Mouse (Mus musculus) ES-E14 (cell line): ENCODE measurements around the gene Prkcb. TPM values are rescaled to one million over a fixed set of nuclear protein-coding genes. Genes with fewer than 3 reads are reported as not detected.

Experiments
- DNase-seq: peaks from one replicate; pipeline ENCODE4 v3.0.0-alpha.2; 2013; ENCODE audit warnings: low read depth, low spot score
- H3K27ac ChIP-seq: 2 replicates; pipeline ENCODE4 v1.5.1; 2012; ENCODE audit warnings: low read depth, mild to moderate bottlenecking, low read length, moderate library complexity, mixed read lengths; ENCODE audit not compliant: poor library complexity, insufficient read depth, severe bottlenecking
- H3K36me3 ChIP-seq: 2 replicates; pipeline ENCODE4 v1.6.1; 2012; ENCODE audit warnings: mild to moderate bottlenecking, low read length, moderate library complexity, mixed read lengths; ENCODE audit not compliant: control insufficient read depth, poor library complexity, insufficient read depth, severe bottlenecking
- H3K4me1 ChIP-seq, 2 experiments: fragments of 150-350 bp in 1 of 2; sonication (generic) in 1 of 2; 2 replicates each; pipeline ENCODE4 v1.6.1; 2012; ENCODE audit warnings: low read length in 2 of 2, mild to moderate bottlenecking in 1 of 2, mixed read lengths in 1 of 2; ENCODE audit not compliant: control insufficient read depth in 2 of 2, insufficient read depth in 2 of 2, poor library complexity in 1 of 2
- H3K4me3 ChIP-seq, 2 experiments: fragments of 150-350 bp in 1 of 2; sonication (generic) in 1 of 2; 2 replicates each; pipeline ENCODE4 v1.5.1; 2012; ENCODE audit warnings: low read length in 2 of 2, low read depth in 1 of 2, mild to moderate bottlenecking in 1 of 2, mixed read lengths in 1 of 2; ENCODE audit not compliant: insufficient read depth in 1 of 2, poor library complexity in 1 of 2, severe bottlenecking in 1 of 2
- H3K9ac ChIP-seq: 2 replicates; pipeline ENCODE4 v1.6.1; 2012; ENCODE audit warnings: low read depth, mild to moderate bottlenecking, low read length, mixed read lengths; ENCODE audit not compliant: poor library complexity, insufficient read depth, severe bottlenecking
- H3K9me3 ChIP-seq: fragments of 150-350 bp; sonication (generic); 2 replicates; pipeline ENCODE4 v1.6.1; 2012; ENCODE audit warnings: low read depth, mild to moderate bottlenecking, low read length; ENCODE audit not compliant: control insufficient read depth, insufficient read depth
- CHD2 ChIP-seq: IDR thresholded peaks from 2 replicates; pipeline ENCODE4 v1.6.1; 2014; ENCODE audit warnings: mild to moderate bottlenecking, low read depth, low read length, inconsistent platforms
- HCFC1 ChIP-seq: IDR thresholded peaks from 2 replicates; pipeline ENCODE4 v1.6.1; 2012; ENCODE audit warnings: low read length, inconsistent platforms, borderline replicate concordance; ENCODE audit not compliant: insufficient read depth
- MAFK ChIP-seq: IDR thresholded peaks from 2 replicates; pipeline ENCODE4 v1.6.1; 2014; ENCODE audit warnings: mild to moderate bottlenecking, low read depth, low read length, inconsistent platforms; ENCODE audit not compliant: insufficient read depth
- ZC3H11A ChIP-seq: IDR thresholded peaks from 2 replicates; pipeline ENCODE4 v1.6.1; 2012; ENCODE audit warnings: low read depth, mild to moderate bottlenecking, inconsistent platforms, low read length, borderline replicate concordance
- ZNF384 ChIP-seq: IDR thresholded peaks from 2 replicates; pipeline ENCODE4 v1.6.1; 2012; ENCODE audit warnings: low read depth, low read length, inconsistent platforms
- in situ Hi-C, 2 experiments: fragments of 600-800 bp; cut with MboI; formaldehyde crosslinking; loops; one replicate each; pipeline ENCODE4 v1.15.1; 2025; ENCODE audit warnings: low sequenced_read_pairs in 2 of 2, inconsistent platforms in 1 of 2; ENCODE audit not compliant: unreplicated experiment in 2 of 2
- total RNA-seq: library from RNA; depleted of rRNA; stranded (reverse); fragments of 300-350 nt; gene quantifications from 2 replicates; pipeline ENCODE4 v1.2.3, GENCODE M21; 2012

The Prkcb gene
- total RNA-seq, 1 experiment, result 6.1 TPM

GRCm38 (mm10) chr7:122437390-122437789 is 148.8 kb downstream of the Prkcb start:
- no peaks in the 10 kb centered on the region for H3K9me3 ChIP-seq
- no peak overlapping the region for H3K9ac ChIP-seq
- H3K4me3 ChIP-seq, result no peak overlapping the region
- TF ChIP-seq HCFC1 (no peak), ZC3H11A (no peak), CHD2 (no peak), MAFK (no peak), ZNF384 (no peak)
- H3K4me1 ChIP-seq, result no peaks in the 10 kb centered on the region; a peak in 1 of 4 replicates
- no peak for DNase-seq
- no peaks in the 10 kb centered on the region for H3K36me3 ChIP-seq
- in situ Hi-C loops, result no loop called here
- no peak overlapping the region for H3K27ac ChIP-seq

DNA sequence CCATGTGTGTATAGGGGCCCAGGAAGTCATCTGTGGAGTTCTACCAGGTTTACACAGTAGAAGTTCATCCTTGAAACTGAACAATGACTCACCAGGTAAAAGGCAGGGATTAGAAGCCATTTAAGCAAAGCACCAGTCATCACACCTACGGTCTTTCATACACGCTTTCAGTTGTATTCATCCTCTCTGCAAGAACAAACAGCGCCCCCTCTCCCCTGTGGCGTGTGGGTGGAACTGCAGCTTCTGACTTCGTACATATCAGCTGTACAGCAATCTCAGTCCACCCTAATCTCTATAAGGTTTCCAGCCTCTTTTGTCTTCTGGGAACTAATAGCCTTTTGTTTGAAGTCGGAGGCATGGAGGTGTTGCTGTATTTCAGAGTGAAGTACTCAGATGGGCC is 156.5 kb downstream of the Prkcb start:
- no peaks in the 10 kb centered on the region for H3K9me3 ChIP-seq
- no peaks in the 10 kb centered on the region for H3K36me3 ChIP-seq
- TF ChIP-seq MAFK, result no peak
- TF ChIP-seq CHD2, result no peak
- no peak for TF ChIP-seq ZC3H11A
- in situ Hi-C loops, result no loop called here
- peak; percentile 59 for DNase-seq
- H3K27ac ChIP-seq, result no peak overlapping the region
- H3K9ac ChIP-seq, result no peak overlapping the region
- no peak overlapping the region for H3K4me3 ChIP-seq
- no peaks in the 10 kb centered on the region; a peak in 1 of 4 replicates for H3K4me1 ChIP-seq

DNA sequence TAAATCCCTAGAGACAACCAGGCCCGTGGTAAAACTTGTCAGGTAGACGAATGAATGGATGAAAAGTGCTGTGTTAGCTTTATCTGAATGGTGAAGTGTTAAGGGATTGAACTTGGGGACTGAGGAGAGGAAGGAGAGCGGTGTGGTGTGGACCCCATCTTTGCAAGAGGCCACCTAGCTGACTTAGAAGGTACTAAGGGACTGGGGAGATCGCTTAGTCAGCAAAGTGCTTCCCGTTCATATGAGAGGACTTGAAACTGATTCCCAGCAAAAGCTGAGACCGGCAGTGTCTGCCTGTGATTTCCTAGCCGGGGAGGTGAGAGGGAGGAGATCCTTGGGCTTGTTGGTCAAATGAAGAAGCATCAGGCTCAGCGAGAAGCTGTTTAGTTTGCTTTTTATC is 164.1 kb downstream of the Prkcb start:
- no peak for TF ChIP-seq ZNF384
- no peak for TF ChIP-seq HCFC1
- TF ChIP-seq CHD2, result no peak
- peak; percentile 78 for TF ChIP-seq MAFK
- in situ Hi-C loops, result loop anchor here (10.0 to 25.0 kb wide), 2 partner anchors 190 to 198 kb away; no protein-coding TSS in a partner anchor
- Histone ChIP-seq H3K4me3 (no peak overlapping the region), H3K36me3 (no peaks in the 10 kb centered on the region), H3K9me3 (no peaks in the 10 kb centered on the region), H3K9ac (no peak overlapping the region), H3K4me1 (no peaks in the 10 kb centered on the region), H3K27ac (no peak overlapping the region)
- DNase-seq, result no peak

DNA sequence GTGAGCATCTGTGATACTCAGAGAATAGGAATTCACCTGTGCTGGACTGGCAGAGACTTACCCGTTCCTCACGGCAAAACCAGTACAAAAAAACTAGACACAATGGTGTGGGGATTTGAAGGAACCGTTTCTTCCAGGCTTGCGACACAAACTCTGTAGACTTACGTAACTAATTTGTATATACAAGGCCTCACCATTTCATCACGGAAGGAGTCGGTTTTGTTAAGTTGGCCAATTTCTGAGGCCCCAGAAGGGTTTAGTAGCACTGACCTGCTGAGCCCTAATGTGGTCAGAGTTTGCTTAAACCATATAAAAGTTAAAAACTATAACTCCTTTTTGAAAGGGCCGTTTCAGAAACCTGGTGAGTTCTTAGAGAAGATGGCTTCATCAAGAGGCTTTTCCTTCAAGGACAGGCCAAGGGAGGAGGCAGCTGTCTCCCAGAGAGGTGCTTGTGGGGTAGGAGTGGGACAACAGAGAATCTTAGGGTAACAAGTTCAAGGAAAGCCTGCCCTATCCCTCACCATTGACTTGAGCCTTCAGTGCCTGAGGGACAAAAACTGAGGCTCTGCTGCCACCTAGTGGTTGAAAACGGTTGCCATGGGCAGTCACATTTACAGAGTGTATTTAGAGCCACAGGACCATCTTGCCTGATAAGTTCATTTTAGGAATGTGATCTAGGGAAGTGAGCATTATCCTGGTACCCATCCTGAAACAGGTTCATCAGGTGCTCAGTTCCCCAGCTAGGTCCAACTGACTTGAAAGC is 170.8 kb downstream of the Prkcb start:
- Histone ChIP-seq H3K9ac (no peak overlapping the region), H3K4me1 (no peaks in the 10 kb centered on the region), H3K27ac (no peak overlapping the region), H3K36me3 (no peaks in the 10 kb centered on the region), H3K9me3 (no peaks in the 10 kb centered on the region), H3K4me3 (no peak overlapping the region)
- in situ Hi-C loops, result loop anchor here (10.0 to 25.0 kb wide), 2 partner anchors 197 to 205 kb away; no protein-coding TSS in a partner anchor
- peak; percentile 85 for DNase-seq
- TF ChIP-seq ZC3H11A (peak; percentile 96), ZNF384 (no peak), MAFK (no peak)
